Mouse (Mus musculus): Measurements from ENCODE around the gene Tmx4. TPM values are rescaled to one million over a fixed set of nuclear protein-coding genes. Genes with fewer than 3 reads are reported as not detected.

Gene Tmx4
- polyA plus RNA-seq (2015; fragmentation: Nextera tagmentation; extraction: Ambion mirVana), result 9.4 and 12.2 TPM in 2 replicates

DNA sequence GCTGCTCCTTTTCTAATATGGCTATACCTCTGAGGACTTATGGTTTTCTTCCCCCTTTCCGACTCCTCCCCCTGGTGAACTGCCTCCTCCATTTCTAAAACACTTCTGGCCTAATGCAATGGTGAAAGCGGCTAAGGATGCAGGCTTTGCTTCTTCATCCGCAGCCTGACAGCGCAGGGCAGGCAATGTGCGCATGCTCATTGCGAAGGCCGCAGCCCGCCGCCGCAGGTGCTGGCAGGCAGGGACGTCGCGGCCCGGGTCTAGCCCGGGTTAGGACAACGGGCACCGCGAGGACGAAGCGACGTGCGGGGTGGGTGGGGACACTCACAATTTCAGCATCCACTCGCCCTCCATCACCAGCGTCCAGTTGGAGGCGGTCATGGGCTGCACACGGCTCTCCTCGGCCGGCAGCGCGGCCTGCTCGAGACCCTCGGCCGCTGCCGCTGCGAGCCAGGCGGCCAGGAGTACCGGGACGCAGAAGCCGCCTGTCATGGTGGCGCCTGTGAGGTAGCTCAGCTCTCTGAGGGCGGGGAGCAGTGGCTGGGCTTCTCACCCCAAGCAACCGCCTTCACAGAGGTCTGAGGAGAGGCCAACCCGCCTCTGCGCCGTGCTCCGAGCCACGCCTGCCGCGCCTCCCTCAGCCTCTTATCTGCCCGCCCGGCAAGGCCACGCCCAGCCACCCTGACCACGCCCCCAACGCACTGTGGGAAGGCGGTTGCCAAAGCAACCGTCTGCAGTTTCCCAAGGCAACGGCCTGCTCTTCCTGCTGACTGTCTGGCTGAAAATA lies at the start of gene Tmx4:
TSS of gene Tmx4 (minus strand) at position 632 of the 787 bp plus-strand sequence.
- peak within 1 kb of the TSS; percentile 69 for H3K4me2 ChIP-seq (replicated peaks; ENCODE audit: low read depth, low read length)
- no peaks in the 10 kb centered on the region for H3K9me3 ChIP-seq (ENCODE audit: low read length)
- ATAC-seq (peak; percentile 99), DNase-seq (ENCODE audit: low spot score) (peak; percentile 98)
- H3K4me3 ChIP-seq (ENCODE audit: low read depth, low read length), result peak within 1 kb of the TSS; percentile 74
- peak within 1 kb of the TSS; percentile 69 for H3K9ac ChIP-seq (replicated peaks; ENCODE audit: low read depth)
- H3K27me3 ChIP-seq (replicated peaks; ENCODE audit: insufficient read depth, low read length), result no peaks in the 10 kb centered on the region
- TF ChIP-seq CTCF (IDR thresholded peaks at IDR 0.05), result no peak; the same call in 1 of the 2 replicates
- no peak for TF ChIP-seq EP300 (IDR thresholded peaks at IDR 0.05)
- WGBS, result under 1% methylated on average over 57 of the region's 57 CpGs
- H3K36me3 ChIP-seq (ENCODE audit: insufficient read depth, low read length), result no peaks in the 10 kb centered on the region
- peaks cover 5% of the 10 kb centered on the region; the same call in 1 of the 2 replicates for H3K4me1 ChIP-seq (ENCODE audit: insufficient read depth, low read depth, low read length)
- H3K27ac ChIP-seq (ENCODE audit: low read length), result peak within 1 kb of the TSS; percentile 87

DNA sequence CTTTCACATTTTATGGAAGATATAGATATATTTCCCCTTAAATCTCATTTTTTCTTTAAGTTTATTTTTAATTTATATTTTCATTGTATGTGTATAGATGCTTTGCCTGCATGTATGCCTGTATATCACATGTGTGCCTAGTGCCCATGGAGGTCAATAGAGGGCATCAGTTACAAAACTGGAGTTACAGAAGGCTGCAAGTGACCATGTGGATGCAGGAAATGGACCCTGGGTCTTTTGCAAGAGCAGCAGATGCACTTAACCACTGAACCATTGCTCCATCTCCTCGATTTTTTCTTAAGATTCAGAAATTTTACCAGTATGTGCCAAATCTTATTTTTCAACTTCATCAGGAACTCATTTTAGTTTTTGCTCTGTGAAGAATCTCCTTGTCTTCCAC lies 48.2 kb upstream of the Tmx4 start:
- Histone ChIP-seq H3K4me2 (replicated peaks; ENCODE audit: low read depth, low read length) (no peak overlapping the region), H3K27me3 (replicated peaks; ENCODE audit: insufficient read depth, low read length) (no peaks in the 10 kb centered on the region), H3K9me3 (ENCODE audit: low read length) (no peaks in the 10 kb centered on the region), H3K27ac (ENCODE audit: low read length) (no peak overlapping the region), H3K9ac (replicated peaks; ENCODE audit: low read depth) (no peak overlapping the region), H3K4me3 (ENCODE audit: low read depth, low read length) (no peak overlapping the region), H3K36me3 (ENCODE audit: insufficient read depth, low read length) (no peaks in the 10 kb centered on the region), H3K4me1 (ENCODE audit: insufficient read depth, low read depth, low read length) (no peaks in the 10 kb centered on the region)
- 39% methylated on average over 1 of the region's 1 CpGs for WGBS
- DNase-seq (ENCODE audit: low spot score) (peak; percentile 12), ATAC-seq (no peak)
- TF ChIP-seq CTCF (IDR thresholded peaks at IDR 0.05), result no peak
- no peak for TF ChIP-seq EP300 (IDR thresholded peaks at IDR 0.05)

DNA sequence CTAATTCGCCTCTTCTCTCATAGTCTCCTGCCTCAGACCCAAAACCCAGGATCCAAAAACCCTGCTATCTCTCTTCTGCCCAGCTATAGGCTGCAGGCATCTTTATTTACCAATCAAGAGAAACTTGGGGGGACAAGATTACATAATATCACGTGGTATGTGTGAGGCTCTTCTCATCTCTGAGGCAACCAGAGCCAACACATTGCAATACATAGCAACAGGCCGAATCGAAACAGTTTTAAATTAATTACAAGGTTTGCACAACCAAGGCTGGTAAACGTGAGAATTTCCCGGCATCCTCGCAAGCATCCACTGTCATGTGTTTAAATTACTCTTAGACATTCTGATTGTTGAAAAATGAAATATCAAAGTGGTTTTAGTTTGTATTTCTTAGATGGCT lies 47.1 kb upstream of the Tmx4 start:
- TF ChIP-seq EP300 (IDR thresholded peaks at IDR 0.05) (no peak), CTCF (IDR thresholded peaks at IDR 0.05) (no peak)
- Histone ChIP-seq H3K9ac (replicated peaks; ENCODE audit: low read depth) (no peak overlapping the region), H3K36me3 (ENCODE audit: insufficient read depth, low read length) (no peaks in the 10 kb centered on the region), H3K4me1 (ENCODE audit: insufficient read depth, low read depth, low read length) (no peaks in the 10 kb centered on the region), H3K27me3 (replicated peaks; ENCODE audit: insufficient read depth, low read length) (no peaks in the 10 kb centered on the region), H3K4me3 (ENCODE audit: low read depth, low read length) (no peak overlapping the region), H3K9me3 (ENCODE audit: low read length) (no peaks in the 10 kb centered on the region), H3K27ac (ENCODE audit: low read length) (no peak overlapping the region), H3K4me2 (replicated peaks; ENCODE audit: low read depth, low read length) (no peak overlapping the region)
- no peak for DNase-seq (ENCODE audit: low spot score)
- 77% methylated on average over 7 of the region's 7 CpGs for WGBS
- ATAC-seq, result no peak

DNA sequence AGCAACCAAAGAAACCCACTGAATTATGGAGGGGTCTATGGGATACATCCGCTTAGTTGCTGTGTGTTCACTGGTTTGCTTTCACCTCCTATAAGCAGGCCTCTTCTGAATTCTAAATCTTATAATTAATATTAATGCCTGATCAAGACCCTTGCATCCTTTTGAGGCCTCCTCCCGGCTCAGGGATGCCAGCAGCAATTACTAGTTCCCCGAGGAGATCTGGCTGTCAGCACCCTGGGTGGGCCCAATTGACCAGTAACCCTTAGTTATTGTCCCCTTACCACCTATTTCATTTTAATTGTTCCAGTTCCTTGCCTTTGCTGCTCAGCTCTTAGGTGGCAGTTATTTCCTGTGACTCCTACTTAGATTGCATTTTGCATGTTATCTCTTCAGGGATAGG lies 38.4 kb upstream of the Tmx4 start:
- H3K9me3 ChIP-seq (ENCODE audit: low read length), result no peaks in the 10 kb centered on the region
- H3K4me3 ChIP-seq (ENCODE audit: low read depth, low read length), result no peak overlapping the region
- H3K9ac ChIP-seq (replicated peaks; ENCODE audit: low read depth), result no peak overlapping the region
- DNase-seq (ENCODE audit: low spot score), result no peak
- no peak overlapping the region for H3K4me2 ChIP-seq (replicated peaks; ENCODE audit: low read depth, low read length)
- WGBS, result 73% methylated on average over 3 of the region's 3 CpGs
- H3K27me3 ChIP-seq (replicated peaks; ENCODE audit: insufficient read depth, low read length), result no peaks in the 10 kb centered on the region
- H3K36me3 ChIP-seq (ENCODE audit: insufficient read depth, low read length), result no peaks in the 10 kb centered on the region
- H3K27ac ChIP-seq (ENCODE audit: low read length), result no peak overlapping the region
- ATAC-seq, result no peak
- no peaks in the 10 kb centered on the region for H3K4me1 ChIP-seq (ENCODE audit: insufficient read depth, low read depth, low read length)
- TF ChIP-seq EP300 (IDR thresholded peaks at IDR 0.05), result no peak
- TF ChIP-seq CTCF (IDR thresholded peaks at IDR 0.05), result no peak

DNA sequence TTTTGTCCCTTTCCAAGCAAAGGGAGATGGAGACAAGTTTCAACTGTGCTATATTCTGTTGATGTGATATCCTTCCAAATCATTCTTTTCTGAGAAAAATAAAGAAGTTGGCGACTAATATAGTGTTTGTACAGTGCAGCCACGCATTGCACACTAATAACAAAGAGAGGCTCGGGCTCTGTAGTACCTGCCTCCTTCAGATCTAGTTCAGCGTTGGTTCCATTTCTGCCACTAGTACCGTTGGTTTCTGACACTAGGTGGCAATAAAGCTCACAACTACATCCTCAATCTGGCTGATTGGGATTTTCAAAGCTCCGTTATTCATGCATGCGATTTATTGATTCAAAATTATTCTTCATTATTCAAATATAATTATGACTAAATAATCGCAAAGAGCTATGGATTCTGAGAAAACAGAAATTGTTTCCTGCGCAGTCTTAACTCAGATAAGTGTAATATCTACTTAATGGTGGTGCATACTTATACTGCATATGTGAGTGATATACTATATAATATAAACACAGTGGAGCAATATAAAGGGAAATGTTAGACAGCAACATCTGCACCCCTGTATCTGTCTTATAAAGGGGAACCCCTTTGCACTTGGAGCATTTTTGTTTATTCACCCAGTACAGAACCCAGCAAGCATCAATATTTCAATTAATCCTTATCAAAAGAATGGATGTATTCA lies 37.5 kb upstream of the Tmx4 start:
- H3K27ac ChIP-seq (ENCODE audit: low read length), result no peak overlapping the region
- DNase-seq (ENCODE audit: low spot score), result peak; percentile 65

DNA sequence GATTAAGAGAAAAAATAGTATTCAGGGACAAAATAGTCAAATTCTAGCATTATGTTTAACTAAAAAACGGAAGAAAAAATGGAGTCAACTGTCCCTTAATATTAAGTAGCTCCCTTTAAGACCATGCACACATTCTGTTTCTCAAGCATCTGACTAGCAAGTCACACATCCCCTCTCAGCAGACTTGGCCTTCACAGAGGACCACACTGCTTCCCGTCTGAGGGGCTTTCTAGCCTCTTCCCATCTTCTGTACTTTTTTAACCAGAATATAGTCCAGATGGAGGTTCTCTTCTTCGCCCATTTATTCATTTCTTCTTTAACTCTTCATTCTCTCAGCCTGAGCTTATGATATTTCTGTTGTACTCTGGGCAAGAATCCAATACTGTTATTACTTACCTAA lies 35.6 kb upstream of the Tmx4 start:
- Histone ChIP-seq H3K27ac (ENCODE audit: low read length) (no peak overlapping the region), H3K9me3 (ENCODE audit: low read length) (no peaks in the 10 kb centered on the region), H3K4me3 (ENCODE audit: low read depth, low read length) (no peak overlapping the region), H3K9ac (replicated peaks; ENCODE audit: low read depth) (no peak overlapping the region), H3K36me3 (ENCODE audit: insufficient read depth, low read length) (no peaks in the 10 kb centered on the region), H3K27me3 (replicated peaks; ENCODE audit: insufficient read depth, low read length) (no peaks in the 10 kb centered on the region), H3K4me1 (ENCODE audit: insufficient read depth, low read depth, low read length) (no peaks in the 10 kb centered on the region), H3K4me2 (replicated peaks; ENCODE audit: low read depth, low read length) (no peak overlapping the region)
- WGBS, result 49% methylated on average over 3 of the region's 3 CpGs
- TF ChIP-seq EP300 (IDR thresholded peaks at IDR 0.05), result no peak
- no peak for TF ChIP-seq CTCF (IDR thresholded peaks at IDR 0.05)
- DNase-seq (ENCODE audit: low spot score) (no peak), ATAC-seq (no peak)

More for the DNA sequence above, 37.5 kb upstream of the Tmx4 start:
- H3K36me3 ChIP-seq (ENCODE audit: insufficient read depth, low read length), result no peaks in the 10 kb centered on the region
- H3K4me1 ChIP-seq (ENCODE audit: insufficient read depth, low read depth, low read length), result no peaks in the 10 kb centered on the region
- 17% methylated on average over 9 of the region's 9 CpGs for WGBS
- no peak overlapping the region for H3K4me3 ChIP-seq (ENCODE audit: low read depth, low read length)
- TF ChIP-seq CTCF (IDR thresholded peaks at IDR 0.05), result peak; percentile 77
- TF ChIP-seq EP300 (IDR thresholded peaks at IDR 0.05), result no peak
- no peak for ATAC-seq
- no peaks in the 10 kb centered on the region for H3K9me3 ChIP-seq (ENCODE audit: low read length)
- no peaks in the 10 kb centered on the region for H3K27me3 ChIP-seq (replicated peaks; ENCODE audit: insufficient read depth, low read length)
- no peak overlapping the region for H3K4me2 ChIP-seq (replicated peaks; ENCODE audit: low read depth, low read length)
- no peak overlapping the region for H3K9ac ChIP-seq (replicated peaks; ENCODE audit: low read depth)

All from lung, postnatal 0 days (tissue).